Mouse (Mus musculus): ENCODE measurements around the gene Ehd2. TPM values are rescaled to one million over a fixed set of nuclear protein-coding genes. Genes with fewer than 3 reads are reported as not detected.
"Not testable (repeated sequence)": the region's sequence is repeated elsewhere in the genome, so short reads cannot be mapped to it uniquely, and the experiment has no call there.

The Ehd2 gene
- total RNA-seq, 2 experiments from 2014 or later = 3.5 to 6.8 TPM

- no peak for DNase-seq (ENCODE audit: low spot score in 2 of 2)
- intact Hi-C loops (cut with DNase I) = no loop called here
Measured at GRCm38 (mm10) chr7:15916134-15916723, 51.1 kb downstream of the Ehd2 start.

- DNase-seq (ENCODE audit: low spot score in 2 of 2); intact Hi-C loops (cut with DNase I): not testable (repeated sequence)
Measured at GRCm38 (mm10) chr7:15915695-15916094, 51.7 kb downstream of the Ehd2 start.

GRCm38 (mm10) chr7:15914751-15915150 is 52.6 kb downstream of the Ehd2 start:
- DNase-seq (ENCODE audit: low spot score in 2 of 2) = no peak
- intact Hi-C loops (cut with DNase I) = no loop called here

- no peak for DNase-seq (ENCODE audit: low spot score in 2 of 2)
- intact Hi-C loops (cut with DNase I) = no loop called here
Measured at GRCm38 (mm10) chr7:15914252-15914651, 53.1 kb downstream of the Ehd2 start.

- peak; percentile 52 to 57 for DNase-seq (ENCODE audit: low spot score in 2 of 2)
- intact Hi-C loops (cut with DNase I) = no loop called here
Measured at GRCm38 (mm10) chr7:15912183-15912582, 55.2 kb downstream of the Ehd2 start.

GRCm38 (mm10) chr7:15910521-15910920 is 56.8 kb downstream of the Ehd2 start:
- DNase-seq (ENCODE audit: low spot score in 2 of 2) = no peak
- intact Hi-C loops (cut with DNase I) = no loop called here

GRCm38 (mm10) chr7:15907971-15908590 is 59.3 kb downstream of the Ehd2 start:
- DNase-seq (ENCODE audit: low spot score in 2 of 2) = no peak
- intact Hi-C loops (cut with DNase I) = no loop called here

- no peak for DNase-seq (ENCODE audit: low spot score in 2 of 2)
- intact Hi-C loops (cut with DNase I) = no loop called here
Measured at GRCm38 (mm10) chr7:15906602-15907001, 60.8 kb downstream of the Ehd2 start.

- no peak for DNase-seq (ENCODE audit: low spot score in 2 of 2)
- intact Hi-C loops (cut with DNase I) = no loop called here
Measured at GRCm38 (mm10) chr7:15905861-15906260, 61.5 kb downstream of the Ehd2 start.

- intact Hi-C loops (cut with DNase I) = no loop called here
- DNase-seq (ENCODE audit: low spot score in 2 of 2) = no peak
Measured at GRCm38 (mm10) chr7:15901366-15902048, 65.9 kb downstream of the Ehd2 start.

Other genes with a start within 250 kb of the Ehd2 start
- not detected for gene Obox5, start 217.4 kb downstream of the Ehd2 start, total RNA-seq (2021)
- gene Obox6, start 127.9 kb downstream of the Ehd2 start, total RNA-seq (2021) = not detected
- not detected for gene Crx, start 87.6 kb downstream of the Ehd2 start, total RNA-seq (2021)
- under 1 TPM in 1 of 2 experiments, not detected in 1; 0.27 TPM for gene Crxos, start 85.0 kb downstream of the Ehd2 start, total RNA-seq (2021)
- gene Selenow, start 45.2 kb downstream of the Ehd2 start, total RNA-seq (2021) = 1,000 to 10,000 TPM; 1,151 to 1,335 TPM
- gene Nop53, start 21.5 kb downstream of the Ehd2 start, total RNA-seq (2021) = 100 to 1,000 TPM; 113 to 130 TPM
- 10 to 100 TPM; 11.4 to 17.3 TPM for gene Bicra, start 80.4 kb upstream of the Ehd2 start, total RNA-seq (2021)
- gene Zfp541, start 94.2 kb upstream of the Ehd2 start, total RNA-seq (2021) = under 1 TPM; 0.64 to 0.88 TPM
- gene Napa, start 130.9 kb upstream of the Ehd2 start, total RNA-seq (2021) = 100 to 1,000 TPM; 269 to 307 TPM
- 10 to 100 TPM; 40.9 to 44.9 TPM for gene Kptn, start 152.3 kb upstream of the Ehd2 start, total RNA-seq (2021)
- 100 to 1,000 TPM; 242 to 273 TPM for gene Slc8a2, start 162.3 kb upstream of the Ehd2 start, total RNA-seq (2021)
- gene Meis3, start 207.5 kb upstream of the Ehd2 start, total RNA-seq (2021) = 10 to 100 TPM; 37.3 to 40.9 TPM

Measured in left cerebral cortex, postnatal 36 days (tissue).